Mouse (Mus musculus): ENCODE data around the gene Prss43. TPM values are rescaled to one million over a fixed set of nuclear protein-coding genes. Genes with fewer than 3 reads are reported as not detected.
"Not testable (repeated sequence)": the region's sequence is repeated elsewhere in the genome, so short reads cannot be mapped to it uniquely, and the experiment has no call there.

Prss43 gene
- total RNA-seq (2015; ENCODE audit: low replicate concordance), result not detected in 2 replicates
- total RNA-seq (2017; ENCODE audit: low replicate concordance), result not detected in 2 replicates

GRCm38 (mm10) chr9:110826390-110826789, at the start of gene Prss43:
Gene Prss43 (plus strand): TSS chr9:110826690.
- no peak for ATAC-seq (replicated peaks; ENCODE audit: low FRiP score, poor library complexity, severe bottlenecking)

DNA sequence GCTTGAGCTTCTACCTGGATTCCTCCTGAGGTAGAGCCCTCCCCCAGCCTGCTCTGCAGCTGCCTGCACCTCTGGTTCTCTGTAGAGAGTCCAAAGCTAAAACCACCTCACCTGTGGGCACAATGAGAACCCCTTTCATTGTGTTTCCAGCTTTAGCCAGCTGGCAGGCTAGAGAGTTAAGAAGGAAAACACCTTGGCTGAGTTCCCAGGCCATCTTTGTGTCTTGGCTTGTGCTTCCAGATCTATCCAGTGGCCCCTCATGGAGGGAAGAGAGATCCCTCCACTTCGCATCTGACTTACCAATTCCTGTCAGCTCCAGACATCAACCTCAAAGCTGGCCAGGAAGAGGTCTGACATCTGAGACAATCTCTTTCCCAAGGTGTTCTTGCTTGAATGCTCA, 48.4 kb upstream of the Prss43 start:
- ATAC-seq (replicated peaks; ENCODE audit: low FRiP score, poor library complexity, severe bottlenecking), result no peak

DNA sequence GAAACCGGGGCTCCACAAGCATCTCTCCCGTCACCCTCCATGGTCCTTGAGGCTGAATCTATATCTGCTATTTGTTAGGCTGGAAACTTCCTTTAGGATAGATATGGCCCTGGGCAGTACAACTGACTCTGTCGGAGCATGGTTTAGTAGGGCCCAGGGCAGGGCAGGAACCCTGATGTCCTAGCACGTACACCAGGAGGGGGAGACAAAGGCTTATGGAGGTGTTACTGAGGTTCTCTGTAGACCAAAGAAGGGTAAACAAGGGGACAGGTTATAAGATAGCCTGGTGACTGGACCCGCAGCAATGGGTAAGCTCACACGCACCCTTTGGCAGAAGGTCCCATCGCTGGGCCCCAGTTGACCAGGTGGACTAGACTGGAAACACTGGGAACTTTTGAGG, 47.9 kb upstream of the Prss43 start:
- ATAC-seq (replicated peaks; ENCODE audit: low FRiP score, poor library complexity, severe bottlenecking), result no peak

DNA sequence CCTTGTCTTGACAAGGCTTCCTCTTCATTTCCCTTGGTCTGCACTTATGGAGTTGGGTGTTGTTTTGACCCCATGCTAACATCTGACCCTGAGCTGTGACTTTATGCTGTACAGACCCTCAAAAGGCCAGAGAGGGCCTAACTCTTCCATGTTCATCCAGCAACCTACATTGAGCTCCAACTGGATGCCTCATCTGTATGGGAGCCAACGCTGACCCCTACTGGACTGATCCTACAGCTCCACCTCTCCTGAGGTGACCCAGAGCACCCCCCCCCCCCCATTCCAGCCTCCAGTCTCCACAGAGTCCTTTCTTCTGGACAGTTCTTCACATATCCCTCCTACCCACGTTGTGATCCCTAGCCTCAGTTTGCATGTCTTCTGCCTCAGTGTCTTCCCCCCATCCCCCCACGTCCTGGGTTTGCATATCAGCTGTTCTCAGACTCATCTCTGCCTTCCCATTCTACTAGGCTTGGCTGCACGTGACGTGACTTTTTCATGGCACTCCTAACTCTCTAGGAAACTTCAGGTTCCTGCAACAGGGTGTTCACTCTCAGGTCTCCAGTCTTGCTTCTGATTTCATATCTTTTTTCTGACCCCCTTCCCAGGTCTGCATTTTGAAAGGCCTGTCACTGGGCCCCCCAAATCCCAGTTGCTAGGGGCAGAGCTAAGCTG, 47.1 kb upstream of the Prss43 start:
- no peak for ATAC-seq (replicated peaks; ENCODE audit: low FRiP score, poor library complexity, severe bottlenecking)

DNA sequence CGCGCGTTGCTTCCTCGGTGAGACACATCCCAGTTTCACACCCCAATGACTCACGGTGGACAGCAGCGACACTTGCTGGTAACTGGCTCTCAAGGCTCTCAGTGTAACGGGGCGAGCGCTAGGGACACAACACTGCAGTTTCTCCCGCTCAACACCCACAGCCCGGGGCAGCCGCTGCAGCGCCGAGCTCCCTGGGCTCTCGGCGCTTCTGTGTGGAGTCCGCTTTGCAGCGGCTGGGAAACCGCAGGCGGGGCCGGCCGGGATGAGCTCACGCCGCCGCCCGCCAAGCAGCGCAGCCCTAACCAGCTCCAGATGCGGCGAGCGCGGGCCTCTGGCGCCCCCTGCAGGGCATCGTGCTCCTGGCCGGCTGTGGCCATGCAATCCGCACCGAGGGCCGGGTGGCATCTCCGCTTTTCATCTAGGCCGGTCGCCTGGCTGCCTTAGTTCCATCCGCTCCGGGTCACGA, 45.2 kb upstream of the Prss43 start:
- peak; percentile 75 for ATAC-seq (replicated peaks; ENCODE audit: low FRiP score, poor library complexity, severe bottlenecking)

DNA sequence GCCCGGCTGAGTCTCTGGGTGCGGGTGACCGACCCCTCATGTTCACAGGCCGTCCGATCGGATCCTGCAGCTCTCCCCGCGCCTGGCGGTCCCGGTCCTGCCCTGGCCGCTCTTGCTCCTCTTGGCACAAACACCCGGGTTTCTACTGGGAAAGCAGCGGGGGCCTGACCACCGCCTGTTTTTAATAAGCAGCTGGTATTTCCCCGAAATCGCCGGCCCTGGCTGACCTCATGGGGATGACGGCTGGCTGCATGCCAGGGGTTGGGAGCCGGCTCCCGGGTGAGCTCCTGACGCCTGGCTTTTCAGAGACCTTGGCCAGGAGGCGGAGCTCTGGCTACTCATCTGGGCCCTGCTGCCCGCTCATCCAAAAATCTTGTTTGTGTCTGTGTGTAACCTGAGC, 44.8 kb upstream of the Prss43 start:
- ATAC-seq (replicated peaks; ENCODE audit: low FRiP score, poor library complexity, severe bottlenecking), result 0 out of 2 replicates have a peak, but pooled peaks have one; percentile 8

DNA sequence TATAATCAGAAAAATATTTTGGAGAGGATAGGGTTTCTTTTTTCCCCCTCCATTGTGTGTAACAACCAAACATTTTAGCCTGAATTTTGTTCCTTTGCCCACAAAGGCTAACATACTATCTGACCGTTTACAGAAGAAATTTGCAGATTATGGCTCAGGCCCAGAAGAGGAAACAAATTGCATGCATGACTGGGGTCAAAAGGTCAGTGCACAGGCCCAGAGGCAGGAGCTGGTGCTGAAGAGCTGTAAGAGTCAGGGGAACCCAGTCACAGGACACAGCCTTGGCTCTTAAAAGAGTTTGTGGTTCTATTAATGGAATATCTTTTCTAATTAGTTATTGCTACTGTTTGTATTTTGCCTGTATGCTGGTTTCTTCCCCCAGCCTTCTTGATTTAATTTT, 42.9 kb upstream of the Prss43 start:
- ATAC-seq (replicated peaks; ENCODE audit: low FRiP score, poor library complexity, severe bottlenecking), result no peak

DNA sequence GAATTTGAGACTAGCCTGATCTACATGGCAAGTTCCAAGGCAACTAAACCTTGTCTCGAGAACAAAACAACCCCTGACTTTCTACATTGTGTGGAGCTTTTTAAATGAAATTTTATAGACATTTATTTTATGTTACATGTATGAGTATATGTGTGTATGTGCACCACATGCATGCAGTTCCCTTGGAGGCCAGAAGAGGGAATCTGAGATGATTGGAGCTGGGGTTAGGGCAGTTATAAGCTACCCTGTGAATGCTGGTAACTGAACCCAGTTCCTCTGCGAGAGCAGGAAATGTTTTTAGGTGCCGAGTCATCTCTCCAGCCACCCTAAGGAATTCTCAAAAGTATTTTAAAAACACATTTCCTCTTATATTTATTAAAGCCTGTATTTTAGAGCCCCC, 38.3 kb upstream of the Prss43 start:
- ATAC-seq (replicated peaks; ENCODE audit: low FRiP score, poor library complexity, severe bottlenecking), result no peak

DNA sequence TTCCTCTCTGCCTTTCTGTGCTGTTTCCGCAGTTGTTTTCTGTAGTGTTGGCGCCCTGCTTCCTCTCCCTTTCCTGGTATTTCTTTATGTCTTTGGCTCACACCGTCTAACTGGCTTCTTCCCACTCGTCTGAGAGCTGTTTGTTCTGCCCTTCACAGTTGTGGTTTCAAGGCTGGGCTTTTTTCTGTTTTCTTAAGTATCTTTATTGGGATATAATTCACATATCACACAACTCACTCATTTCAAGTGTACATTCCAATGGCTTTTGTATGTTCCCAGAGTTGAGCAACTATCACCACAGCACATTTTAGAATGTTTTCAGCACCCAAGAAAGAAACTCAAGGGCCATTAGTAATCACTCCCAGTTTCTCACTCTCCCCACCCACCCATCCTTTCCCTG, 36.0 kb upstream of the Prss43 start:
- no peak for ATAC-seq (replicated peaks; ENCODE audit: low FRiP score, poor library complexity, severe bottlenecking)

DNA sequence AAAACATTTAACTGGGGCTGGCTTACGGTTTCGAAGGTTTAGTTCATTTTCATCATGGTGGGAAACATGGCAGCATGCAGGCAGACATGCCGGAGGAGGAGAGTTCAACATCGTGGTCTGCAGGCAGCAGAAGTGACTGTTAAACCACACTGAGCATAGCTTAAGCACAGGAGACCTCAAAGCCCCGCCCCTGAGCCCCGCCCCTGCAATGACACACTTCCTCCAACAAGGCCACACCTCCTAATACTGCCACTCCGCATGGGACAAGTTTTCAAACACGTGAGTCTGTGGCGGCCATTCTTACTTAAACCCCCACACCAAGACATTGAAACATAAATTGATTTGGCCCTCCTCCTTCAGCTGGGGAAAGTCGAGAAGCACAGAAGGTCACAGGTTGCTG, 29.5 kb upstream of the Prss43 start:
- no peak for ATAC-seq (replicated peaks; ENCODE audit: low FRiP score, poor library complexity, severe bottlenecking)

- no peak for ATAC-seq (replicated peaks; ENCODE audit: low FRiP score, poor library complexity, severe bottlenecking)
Observed at GRCm38 (mm10) chr9:110797866-110798265, 28.6 kb upstream of the Prss43 start, which contains the start of gene Prss42. Gene Prss42 (plus strand): TSS chr9:110798166.

GRCm38 (mm10) chr9:110800834-110801479, 25.5 kb upstream of the Prss43 start:
- ATAC-seq (replicated peaks; ENCODE audit: low FRiP score, poor library complexity, severe bottlenecking), result no peak

- ATAC-seq (replicated peaks; ENCODE audit: low FRiP score, poor library complexity, severe bottlenecking), result no peak
Observed at GRCm38 (mm10) chr9:110803294-110803693, 23.2 kb upstream of the Prss43 start.

DNA sequence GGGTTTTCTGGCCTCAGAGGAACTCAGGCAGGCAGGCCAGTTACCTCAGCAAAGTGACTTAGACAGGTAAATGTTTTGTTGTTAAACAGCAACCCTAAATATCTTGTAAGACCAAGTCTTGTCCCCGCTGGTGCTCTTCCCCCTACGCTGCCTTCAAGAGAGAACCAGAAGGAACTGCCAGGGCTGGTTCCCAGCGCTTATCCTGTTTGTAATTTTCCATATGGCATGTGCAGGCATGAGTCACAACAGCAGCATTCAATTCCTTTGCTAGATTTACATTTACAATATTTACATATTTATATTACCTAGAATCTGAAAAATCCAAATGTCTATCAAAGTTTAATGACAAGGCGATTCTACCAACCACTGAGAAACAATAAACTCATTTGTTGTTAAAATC, 16.4 kb upstream of the Prss43 start:
- no peak for ATAC-seq (replicated peaks; ENCODE audit: low FRiP score, poor library complexity, severe bottlenecking)

DNA sequence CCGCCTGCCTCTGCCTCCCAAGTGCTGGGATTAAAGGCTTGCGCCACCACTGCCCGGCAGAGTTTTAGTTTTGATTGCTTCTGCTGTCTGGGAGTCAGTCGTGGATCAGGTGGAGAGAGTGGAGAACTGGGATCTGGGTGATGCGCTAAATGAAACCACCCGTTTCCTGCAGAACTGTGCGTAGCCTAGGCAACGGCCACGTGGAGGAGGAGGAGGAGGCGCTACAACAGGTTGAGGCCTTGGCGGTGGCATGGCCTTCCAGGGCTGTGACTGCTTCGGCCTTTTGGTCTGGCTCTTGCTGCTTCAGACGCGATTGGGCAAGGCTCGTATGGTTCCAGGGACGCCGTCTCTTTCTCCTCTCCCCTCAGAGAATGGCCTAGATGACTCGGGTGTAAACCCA, 12.7 kb upstream of the Prss43 start, which contains the start of gene Prss44:
Prss44 (plus strand) TSS at position 206 of the 400 bp plus-strand sequence.
- ATAC-seq (replicated peaks; ENCODE audit: low FRiP score, poor library complexity, severe bottlenecking), result no peak

DNA sequence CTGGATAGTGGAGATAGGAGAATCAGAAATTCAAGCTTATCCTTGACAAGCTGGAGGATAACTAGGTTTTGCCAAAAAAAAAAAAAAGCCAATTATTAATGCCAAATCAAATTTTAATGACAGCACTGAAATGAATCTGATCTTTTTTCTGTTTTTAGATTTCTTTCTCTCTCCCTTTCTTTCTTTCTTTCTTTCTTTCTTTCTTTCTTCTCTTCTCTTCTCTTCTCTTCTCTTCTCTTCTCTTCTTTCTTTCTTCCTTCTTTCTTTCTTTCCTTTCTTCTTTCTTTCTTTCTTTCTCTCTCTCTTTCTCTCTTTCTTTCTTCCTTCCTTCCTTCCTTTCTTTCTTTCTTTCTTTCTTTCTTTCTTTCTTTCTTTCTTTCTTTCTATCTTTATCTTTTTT, 5.9 kb upstream of the Prss43 start:
- not testable (repeated sequence) for ATAC-seq (replicated peaks; ENCODE audit: low FRiP score, poor library complexity, severe bottlenecking)

DNA sequence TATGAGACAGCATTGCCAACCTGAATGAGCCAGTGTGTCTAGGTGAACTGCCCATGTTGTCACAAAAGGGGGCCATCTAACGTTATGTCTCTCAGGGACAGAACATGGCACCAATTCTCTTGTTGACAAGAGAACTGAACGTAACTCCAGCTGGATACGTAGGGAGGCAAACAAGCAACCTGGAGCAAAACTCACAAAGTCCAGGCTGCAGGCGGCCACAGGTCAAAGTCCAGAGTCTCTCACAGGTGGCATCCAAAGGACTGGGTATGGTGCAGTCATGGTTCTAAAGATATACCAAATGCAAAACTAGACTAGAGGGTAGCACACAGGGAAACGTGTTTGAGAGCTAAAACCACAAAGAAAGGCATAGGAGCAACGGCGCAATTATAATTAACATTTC, 5.1 kb upstream of the Prss43 start:
- no peak for ATAC-seq (replicated peaks; ENCODE audit: low FRiP score, poor library complexity, severe bottlenecking)

DNA sequence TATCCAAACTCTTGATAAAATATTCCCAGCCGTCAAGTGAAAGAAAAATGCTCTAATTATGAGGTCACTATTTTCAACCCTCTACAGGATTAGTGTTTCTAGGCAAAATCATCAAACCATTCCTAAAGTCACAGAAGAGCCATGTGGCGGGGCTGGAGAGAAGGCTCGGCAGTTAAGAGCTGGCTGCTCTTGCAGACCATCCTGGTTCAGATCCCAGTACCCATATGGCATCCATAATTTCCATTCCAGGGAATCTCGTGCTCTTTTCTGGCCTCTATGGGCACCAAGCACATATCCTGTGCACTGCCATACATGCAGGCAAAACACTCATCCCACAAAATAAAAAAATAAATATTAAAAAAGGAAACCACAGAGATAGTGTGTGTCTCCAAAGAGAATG, 1.1 kb upstream of the Prss43 start:
- ATAC-seq (replicated peaks; ENCODE audit: low FRiP score, poor library complexity, severe bottlenecking), result no peak

GRCm38 (mm10) chr9:110825832-110826231, 658 bp upstream of the Prss43 start:
- no peak for ATAC-seq (replicated peaks; ENCODE audit: low FRiP score, poor library complexity, severe bottlenecking)

DNA sequence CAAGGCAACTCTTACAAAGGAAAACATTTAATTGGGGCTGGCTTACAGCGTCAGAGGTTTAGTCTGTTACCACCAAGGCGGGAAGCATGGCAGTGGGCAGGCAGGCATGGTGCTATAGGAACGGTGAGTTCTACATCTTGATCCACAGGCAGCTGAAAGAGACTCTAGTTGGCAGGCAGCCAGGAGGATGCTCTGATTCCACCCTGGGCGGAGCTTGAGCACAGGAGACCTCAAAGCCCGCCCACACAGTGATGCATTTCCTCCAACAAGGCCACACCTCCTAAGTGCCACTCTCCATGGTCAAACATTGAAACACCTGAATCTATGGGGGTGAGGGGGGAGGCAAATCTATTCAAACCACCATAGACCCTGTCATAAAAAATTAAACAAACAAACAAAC, 6.5 kb downstream of the Prss43 start:
- ATAC-seq (replicated peaks; ENCODE audit: low FRiP score, poor library complexity, severe bottlenecking), result no peak

DNA sequence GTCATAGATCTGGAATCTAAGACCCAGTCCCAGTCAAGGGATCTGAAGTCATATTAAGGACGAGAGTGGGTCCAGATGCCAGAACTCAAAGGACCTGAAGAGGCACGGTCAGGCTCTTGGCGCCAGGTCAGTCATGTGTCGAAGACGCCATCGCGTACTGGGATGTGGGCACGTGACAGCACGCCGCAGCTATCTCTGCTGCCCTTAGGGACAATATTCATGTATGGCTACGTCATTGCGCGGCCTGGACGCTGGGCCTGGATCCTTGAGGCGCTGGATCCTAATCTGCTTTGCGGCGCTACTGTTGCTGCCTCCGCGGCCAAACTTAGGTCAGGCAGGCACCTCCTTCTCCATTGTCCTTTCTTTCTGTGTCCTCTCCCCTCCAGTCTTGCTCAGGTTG, 7.9 kb downstream of the Prss43 start, which contains the start of gene Prss45:
Prss45 (plus strand) TSS at position 178 of the 400 bp plus-strand sequence.
- ATAC-seq (replicated peaks; ENCODE audit: low FRiP score, poor library complexity, severe bottlenecking), result no peak
